Mouse (Mus musculus): Measurements from ENCODE around the gene Chic1. TPM values are rescaled to one million over a fixed set of nuclear protein-coding genes. Genes with fewer than 3 reads are reported as not detected.

Gene Chic1
- polyA plus RNA-seq, 1 experiment = 9.8 TPM

- Histone ChIP-seq H3K4me1 (ENCODE audit: control insufficient read depth, insufficient read depth, low read length) (no peaks in the 10 kb centered on the region), H3K36me3 (ENCODE audit: control insufficient read depth, insufficient read depth, low read length, poor library complexity, severe bottlenecking) (no peaks in the 10 kb centered on the region; the same call in 1 of the 2 replicates), H3K9me3 (replicated peaks; ENCODE audit: control insufficient read depth, insufficient read depth, low read length, poor library complexity, severe bottlenecking) (no peaks in the 10 kb centered on the region), H3K9ac (ENCODE audit: low read depth, poor library complexity, severe bottlenecking) (no peak overlapping the region), H3K27ac (ENCODE audit: insufficient read depth, low read length) (no peak overlapping the region), H3K27me3 (ENCODE audit: control insufficient read depth, insufficient read depth, low read length, poor library complexity, severe bottlenecking) (no peaks in the 10 kb centered on the region), H3K4me3 (ENCODE audit: low read depth, low read length) (no peak overlapping the region)
- TF ChIP-seq CTCF (IDR thresholded peaks at IDR 0.05; ENCODE audit: low read depth, low read length) (no peak), POLR2A (IDR thresholded peaks at IDR 0.05; ENCODE audit: insufficient read depth, low read length) (no peak), EP300 (IDR thresholded peaks at IDR 0.05; ENCODE audit: insufficient read depth, low read depth, low read length) (no peak)
Observed at GRCm38 (mm10) chrX:103368650-103369049, 12.4 kb downstream of the Chic1 start.

DNA sequence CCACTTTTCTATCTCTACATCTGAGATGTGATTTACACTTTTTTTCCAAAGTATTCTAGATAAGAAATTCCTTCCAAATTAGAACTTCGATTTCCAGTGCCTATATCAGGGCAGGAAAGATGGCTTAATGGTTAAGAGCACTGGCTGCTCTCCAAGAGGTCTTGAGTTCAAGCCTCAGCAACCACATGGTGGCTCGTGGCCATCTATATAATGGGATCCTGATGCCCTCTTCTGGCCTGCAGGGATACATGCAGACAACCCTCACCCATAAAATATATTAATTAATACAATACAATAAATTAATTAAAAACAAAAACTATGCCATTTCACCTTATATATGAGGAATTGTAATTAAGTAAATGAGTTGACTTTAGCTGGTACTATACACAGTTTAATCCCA lies 14.9 kb downstream of the Chic1 start:
- Histone ChIP-seq H3K27me3 (ENCODE audit: control insufficient read depth, insufficient read depth, low read length, poor library complexity, severe bottlenecking) (no peaks in the 10 kb centered on the region), H3K9me3 (replicated peaks; ENCODE audit: control insufficient read depth, insufficient read depth, low read length, poor library complexity, severe bottlenecking) (no peaks in the 10 kb centered on the region), H3K36me3 (ENCODE audit: control insufficient read depth, insufficient read depth, low read length, poor library complexity, severe bottlenecking) (no peaks in the 10 kb centered on the region; the same call in 1 of the 2 replicates), H3K9ac (ENCODE audit: low read depth, poor library complexity, severe bottlenecking) (no peak overlapping the region), H3K27ac (ENCODE audit: insufficient read depth, low read length) (no peak overlapping the region), H3K4me1 (ENCODE audit: control insufficient read depth, insufficient read depth, low read length) (no peaks in the 10 kb centered on the region), H3K4me3 (ENCODE audit: low read depth, low read length) (no peak overlapping the region)
- TF ChIP-seq POLR2A (IDR thresholded peaks at IDR 0.05; ENCODE audit: insufficient read depth, low read length) = no peak
- peak; percentile 28 for TF ChIP-seq CTCF (IDR thresholded peaks at IDR 0.05; ENCODE audit: low read depth, low read length)
- no peak for TF ChIP-seq EP300 (IDR thresholded peaks at IDR 0.05; ENCODE audit: insufficient read depth, low read depth, low read length)

DNA sequence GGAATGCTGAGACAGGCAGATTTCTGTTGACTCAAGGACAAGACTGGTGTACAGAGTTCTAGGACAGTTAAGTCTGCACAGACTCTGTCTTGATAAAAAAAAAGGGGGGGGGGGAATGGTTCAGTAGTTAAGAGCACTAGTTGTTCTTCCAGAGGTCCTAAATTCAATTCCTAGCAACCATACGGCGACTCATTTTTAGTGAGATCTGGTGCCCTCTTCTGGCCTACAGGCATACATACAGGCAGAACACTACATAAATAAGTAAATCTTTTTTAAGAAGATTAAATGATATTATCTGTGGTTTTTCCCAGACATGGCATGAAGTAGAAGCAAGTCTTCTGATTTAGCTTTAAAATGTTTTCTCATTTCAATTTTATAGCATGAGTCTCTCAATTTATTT lies 15.4 kb downstream of the Chic1 start:
- Histone ChIP-seq H3K9me3 (replicated peaks; ENCODE audit: control insufficient read depth, insufficient read depth, low read length, poor library complexity, severe bottlenecking) (no peaks in the 10 kb centered on the region), H3K36me3 (ENCODE audit: control insufficient read depth, insufficient read depth, low read length, poor library complexity, severe bottlenecking) (no peaks in the 10 kb centered on the region; the same call in 1 of the 2 replicates), H3K27me3 (ENCODE audit: control insufficient read depth, insufficient read depth, low read length, poor library complexity, severe bottlenecking) (no peaks in the 10 kb centered on the region), H3K4me1 (ENCODE audit: control insufficient read depth, insufficient read depth, low read length) (no peaks in the 10 kb centered on the region), H3K4me3 (ENCODE audit: low read depth, low read length) (no peak overlapping the region), H3K9ac (ENCODE audit: low read depth, poor library complexity, severe bottlenecking) (no peak overlapping the region), H3K27ac (ENCODE audit: insufficient read depth, low read length) (no peak overlapping the region)
- TF ChIP-seq EP300 (IDR thresholded peaks at IDR 0.05; ENCODE audit: insufficient read depth, low read depth, low read length) (no peak), CTCF (IDR thresholded peaks at IDR 0.05; ENCODE audit: low read depth, low read length) (no peak), POLR2A (IDR thresholded peaks at IDR 0.05; ENCODE audit: insufficient read depth, low read length) (no peak)

- Histone ChIP-seq H3K27ac (ENCODE audit: insufficient read depth, low read length) (no peak overlapping the region), H3K36me3 (ENCODE audit: control insufficient read depth, insufficient read depth, low read length, poor library complexity, severe bottlenecking) (no peaks in the 10 kb centered on the region; the same call in 1 of the 2 replicates), H3K4me1 (ENCODE audit: control insufficient read depth, insufficient read depth, low read length) (no peaks in the 10 kb centered on the region), H3K27me3 (ENCODE audit: control insufficient read depth, insufficient read depth, low read length, poor library complexity, severe bottlenecking) (no peaks in the 10 kb centered on the region), H3K9me3 (replicated peaks; ENCODE audit: control insufficient read depth, insufficient read depth, low read length, poor library complexity, severe bottlenecking) (no peaks in the 10 kb centered on the region), H3K4me3 (ENCODE audit: low read depth, low read length) (no peak overlapping the region), H3K9ac (ENCODE audit: low read depth, poor library complexity, severe bottlenecking) (no peak overlapping the region)
- TF ChIP-seq CTCF (IDR thresholded peaks at IDR 0.05; ENCODE audit: low read depth, low read length) (peak; percentile 52), POLR2A (IDR thresholded peaks at IDR 0.05; ENCODE audit: insufficient read depth, low read length) (no peak), EP300 (IDR thresholded peaks at IDR 0.05; ENCODE audit: insufficient read depth, low read depth, low read length) (no peak)
Observed at GRCm38 (mm10) chrX:103374250-103374649, 18.0 kb downstream of the Chic1 start.

GRCm38 (mm10) chrX:103384528-103384927 lies 28.3 kb downstream of the Chic1 start:
- TF ChIP-seq EP300 (IDR thresholded peaks at IDR 0.05; ENCODE audit: insufficient read depth, low read depth, low read length) (no peak), CTCF (IDR thresholded peaks at IDR 0.05; ENCODE audit: low read depth, low read length) (no peak), POLR2A (IDR thresholded peaks at IDR 0.05; ENCODE audit: insufficient read depth, low read length) (no peak)
- no peaks in the 10 kb centered on the region for H3K27me3 ChIP-seq (ENCODE audit: control insufficient read depth, insufficient read depth, low read length, poor library complexity, severe bottlenecking)
- H3K4me1 ChIP-seq (ENCODE audit: control insufficient read depth, insufficient read depth, low read length) = no peaks in the 10 kb centered on the region

DNA sequence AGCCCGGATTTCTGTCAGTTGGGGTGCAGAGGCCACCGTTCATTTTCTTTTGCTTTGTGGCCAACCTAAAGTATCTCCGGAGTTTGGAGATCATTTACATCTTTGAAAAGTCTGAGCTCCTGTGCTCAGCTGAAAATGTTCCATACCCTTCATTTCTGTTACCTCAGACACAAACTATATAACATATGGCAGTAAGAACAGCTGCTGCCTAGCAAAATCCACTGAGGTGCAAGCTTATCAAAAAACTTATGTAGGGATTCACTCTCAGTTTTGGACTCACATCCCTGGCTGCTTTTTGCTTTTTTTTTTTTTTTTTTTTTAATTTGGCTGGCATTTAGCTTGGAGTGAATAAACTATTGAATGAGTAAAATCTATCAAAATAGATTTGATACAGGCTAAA lies 31.9 kb downstream of the Chic1 start:
- H3K27me3 ChIP-seq (ENCODE audit: control insufficient read depth, insufficient read depth, low read length, poor library complexity, severe bottlenecking) = no peaks in the 10 kb centered on the region
- no peaks in the 10 kb centered on the region for H3K4me1 ChIP-seq (ENCODE audit: control insufficient read depth, insufficient read depth, low read length)
- H3K9ac ChIP-seq (ENCODE audit: low read depth, poor library complexity, severe bottlenecking) = no peak overlapping the region
- H3K9me3 ChIP-seq (replicated peaks; ENCODE audit: control insufficient read depth, insufficient read depth, low read length, poor library complexity, severe bottlenecking) = no peaks in the 10 kb centered on the region
- H3K36me3 ChIP-seq (ENCODE audit: control insufficient read depth, insufficient read depth, low read length, poor library complexity, severe bottlenecking) = no peaks in the 10 kb centered on the region; the same call in 1 of the 2 replicates
- H3K27ac ChIP-seq (ENCODE audit: insufficient read depth, low read length) = no peak overlapping the region
- TF ChIP-seq EP300 (IDR thresholded peaks at IDR 0.05; ENCODE audit: insufficient read depth, low read depth, low read length) (no peak), CTCF (IDR thresholded peaks at IDR 0.05; ENCODE audit: low read depth, low read length) (no peak), POLR2A (IDR thresholded peaks at IDR 0.05; ENCODE audit: insufficient read depth, low read length) (no peak)
- no peak overlapping the region for H3K4me3 ChIP-seq (ENCODE audit: low read depth, low read length)

More at GRCm38 (mm10) chrX:103384528-103384927, 28.3 kb downstream of the Chic1 start:
- H3K9ac ChIP-seq (ENCODE audit: low read depth, poor library complexity, severe bottlenecking) = no peak overlapping the region
- no peak overlapping the region for H3K27ac ChIP-seq (ENCODE audit: insufficient read depth, low read length)
- H3K36me3 ChIP-seq (ENCODE audit: control insufficient read depth, insufficient read depth, low read length, poor library complexity, severe bottlenecking) = no peaks in the 10 kb centered on the region; the same call in 1 of the 2 replicates
- H3K4me3 ChIP-seq (ENCODE audit: low read depth, low read length) = no peak overlapping the region
- no peaks in the 10 kb centered on the region for H3K9me3 ChIP-seq (replicated peaks; ENCODE audit: control insufficient read depth, insufficient read depth, low read length, poor library complexity, severe bottlenecking)
